Mouse (Mus musculus): ENCODE measurements at regions not wholly inside any gene's neighbourhood (a gene's known extent, or its start where the extent isn't known, plus 50 kb on each side); places are given as distances from the start of the nearest gene placed in this dataset.

- WGBS (ENCODE audit: insufficient replicate concordance): 36% methylated on average over 29 of the region's 29 CpGs
- ATAC-seq (ENCODE audit: low read depth): no peak
- Histone ChIP-seq H3K4me1 (replicated peaks) (no peaks in the 10 kb centered on the region), H3K27ac (no peak overlapping the region), H3K4me2 (no peak overlapping the region), H3K9me3 (replicated peaks) (no peaks in the 10 kb centered on the region), H3K4me3 (replicated peaks) (no peak overlapping the region), H3K27me3 (no peaks in the 10 kb centered on the region), H3K9ac (no peak overlapping the region), H3K36me3 (no peaks in the 10 kb centered on the region)
- DNase-seq: no peak
These were observed 66.6 kb downstream of the 1700129C05Rik start for GRCm38 (mm10) chr14:59075845-59076745.

- H3K4me3 ChIP-seq (replicated peaks): no peak overlapping the region
- no peak for DNase-seq
- WGBS (ENCODE audit: insufficient replicate concordance): 64% methylated on average over 7 of the region's 7 CpGs
- no peak overlapping the region for H3K9ac ChIP-seq
- no peak for ATAC-seq (ENCODE audit: low read depth)
- no peaks in the 10 kb centered on the region for H3K36me3 ChIP-seq
- no peaks in the 10 kb centered on the region for H3K9me3 ChIP-seq (replicated peaks)
- no peaks in the 10 kb centered on the region for H3K27me3 ChIP-seq
- no peak overlapping the region for H3K4me2 ChIP-seq
- no peak overlapping the region for H3K27ac ChIP-seq
- H3K4me1 ChIP-seq (replicated peaks): no peaks in the 10 kb centered on the region
These were observed 70.2 kb downstream of the 1700129C05Rik start for GRCm38 (mm10) chr14:59072323-59073039.

- H3K4me1 ChIP-seq (replicated peaks): no peaks in the 10 kb centered on the region
- no peak for ATAC-seq (ENCODE audit: low read depth)
These were observed 72.6 kb downstream of the 1700129C05Rik start for GRCm38 (mm10) chr14:59070056-59070455.

GRCm38 (mm10) chr14:59066456-59067220 is 76.1 kb downstream of the 1700129C05Rik start:
- ATAC-seq (ENCODE audit: low read depth) (no peak), DNase-seq (no peak)
- Histone ChIP-seq H3K4me1 (replicated peaks) (no peaks in the 10 kb centered on the region), H3K4me2 (no peak overlapping the region), H3K36me3 (no peaks in the 10 kb centered on the region), H3K4me3 (replicated peaks) (no peak overlapping the region), H3K9ac (no peak overlapping the region), H3K27ac (no peak overlapping the region), H3K27me3 (no peaks in the 10 kb centered on the region), H3K9me3 (replicated peaks) (no peaks in the 10 kb centered on the region)
- 66% methylated on average over 8 of the region's 8 CpGs for WGBS (ENCODE audit: insufficient replicate concordance)

More at GRCm38 (mm10) chr14:59070056-59070455, 72.6 kb downstream of the 1700129C05Rik start:
- H3K27me3 ChIP-seq: no peaks in the 10 kb centered on the region
- WGBS (ENCODE audit: insufficient replicate concordance): 67% methylated on average over 2 of the region's 2 CpGs
- no peak for DNase-seq
- H3K9me3 ChIP-seq (replicated peaks): no peaks in the 10 kb centered on the region
- no peak overlapping the region for H3K4me2 ChIP-seq
- H3K9ac ChIP-seq: no peak overlapping the region
- no peak overlapping the region for H3K27ac ChIP-seq
- H3K36me3 ChIP-seq: no peaks in the 10 kb centered on the region
- H3K4me3 ChIP-seq (replicated peaks): no peak overlapping the region

GRCm38 (mm10) chr14:59063221-59063620 is 79.5 kb downstream of the 1700129C05Rik start:
- Histone ChIP-seq H3K9ac (no peak overlapping the region), H3K4me1 (replicated peaks) (no peaks in the 10 kb centered on the region), H3K36me3 (no peaks in the 10 kb centered on the region), H3K4me2 (no peak overlapping the region), H3K9me3 (replicated peaks) (no peaks in the 10 kb centered on the region), H3K4me3 (replicated peaks) (no peak overlapping the region), H3K27me3 (no peaks in the 10 kb centered on the region), H3K27ac (no peak overlapping the region)
- ATAC-seq (ENCODE audit: low read depth): no peak
- no peak for DNase-seq
- 57% methylated on average over 3 of the region's 3 CpGs for WGBS (ENCODE audit: insufficient replicate concordance)

- Histone ChIP-seq H3K27ac (no peak overlapping the region), H3K27me3 (no peaks in the 10 kb centered on the region), H3K9me3 (replicated peaks) (no peaks in the 10 kb centered on the region), H3K4me3 (replicated peaks) (no peak overlapping the region), H3K36me3 (no peaks in the 10 kb centered on the region), H3K4me2 (no peak overlapping the region), H3K4me1 (replicated peaks) (no peaks in the 10 kb centered on the region), H3K9ac (no peak overlapping the region)
- no peak for ATAC-seq (ENCODE audit: low read depth)
- 75% methylated on average over 3 of the region's 3 CpGs for WGBS (ENCODE audit: insufficient replicate concordance)
- DNase-seq: no peak
These were observed 85.9 kb downstream of the 1700129C05Rik start for GRCm38 (mm10) chr14:59056832-59057231.

- Histone ChIP-seq H3K9ac (no peak overlapping the region), H3K4me2 (no peak overlapping the region), H3K36me3 (no peaks in the 10 kb centered on the region), H3K27me3 (no peaks in the 10 kb centered on the region), H3K4me3 (replicated peaks) (no peak overlapping the region), H3K4me1 (replicated peaks) (no peaks in the 10 kb centered on the region), H3K27ac (no peak overlapping the region), H3K9me3 (replicated peaks) (no peaks in the 10 kb centered on the region)
- ATAC-seq (ENCODE audit: low read depth) (no peak), DNase-seq (no peak)
- WGBS (ENCODE audit: insufficient replicate concordance): 68% methylated on average over 3 of the region's 3 CpGs
These were observed 87.4 kb downstream of the 1700129C05Rik start for GRCm38 (mm10) chr14:59055283-59055682.

- ATAC-seq (ENCODE audit: low read depth) (no peak), DNase-seq (no peak)
- WGBS (ENCODE audit: insufficient replicate concordance): 72% methylated on average over 3 of the region's 3 CpGs
These were observed 90.3 kb downstream of the 1700129C05Rik start for GRCm38 (mm10) chr14:59052421-59052820.

GRCm38 (mm10) chr14:59051478-59051879 is 91.2 kb downstream of the 1700129C05Rik start:
- Histone ChIP-seq H3K9me3 (replicated peaks) (no peaks in the 10 kb centered on the region), H3K27ac (no peak overlapping the region), H3K4me1 (replicated peaks) (no peaks in the 10 kb centered on the region), H3K27me3 (no peaks in the 10 kb centered on the region), H3K4me2 (no peak overlapping the region), H3K9ac (no peak overlapping the region), H3K36me3 (no peaks in the 10 kb centered on the region), H3K4me3 (replicated peaks) (no peak overlapping the region)
- no peak for ATAC-seq (ENCODE audit: low read depth)
- WGBS (ENCODE audit: insufficient replicate concordance): 46% methylated on average over 6 of the region's 6 CpGs
- no peak for DNase-seq

More at GRCm38 (mm10) chr14:59052421-59052820, 90.3 kb downstream of the 1700129C05Rik start:
- Histone ChIP-seq H3K4me1 (replicated peaks) (no peaks in the 10 kb centered on the region), H3K4me3 (replicated peaks) (no peak overlapping the region), H3K27ac (no peak overlapping the region), H3K9me3 (replicated peaks) (no peaks in the 10 kb centered on the region), H3K27me3 (no peaks in the 10 kb centered on the region), H3K9ac (no peak overlapping the region), H3K36me3 (no peaks in the 10 kb centered on the region), H3K4me2 (no peak overlapping the region)

GRCm38 (mm10) chr14:59045687-59046086 is 97.0 kb downstream of the 1700129C05Rik start:
- no peaks in the 10 kb centered on the region for H3K4me1 ChIP-seq (replicated peaks)
- H3K4me3 ChIP-seq (replicated peaks): no peak overlapping the region
- H3K9me3 ChIP-seq (replicated peaks): no peaks in the 10 kb centered on the region
- H3K4me2 ChIP-seq: no peak overlapping the region
- no peak for ATAC-seq (ENCODE audit: low read depth)
- DNase-seq: no peak
- no peak overlapping the region for H3K27ac ChIP-seq
- H3K36me3 ChIP-seq: no peaks in the 10 kb centered on the region
- no peaks in the 10 kb centered on the region for H3K27me3 ChIP-seq
- WGBS (ENCODE audit: insufficient replicate concordance): 61% methylated on average over 7 of the region's 7 CpGs
- H3K9ac ChIP-seq: no peak overlapping the region

- no peak for DNase-seq
- 68% methylated on average over 7 of the region's 7 CpGs for WGBS (ENCODE audit: insufficient replicate concordance)
- Histone ChIP-seq H3K27ac (no peak overlapping the region), H3K9me3 (replicated peaks) (no peaks in the 10 kb centered on the region), H3K4me2 (no peak overlapping the region), H3K4me1 (replicated peaks) (no peaks in the 10 kb centered on the region), H3K9ac (no peak overlapping the region), H3K27me3 (no peaks in the 10 kb centered on the region), H3K4me3 (replicated peaks) (no peak overlapping the region), H3K36me3 (no peaks in the 10 kb centered on the region)
- no peak for ATAC-seq (ENCODE audit: low read depth)
These were observed 97.5 kb downstream of the 1700129C05Rik start for GRCm38 (mm10) chr14:59045235-59045634.

All from liver, embryonic 13.5 days (tissue).